Mouse (Mus musculus) testis, adult 2 months (tissue): ENCODE results near the gene Baz1b. TPM values are rescaled to one million over a fixed set of nuclear protein-coding genes. Genes with fewer than 3 reads are reported as not detected.

Experiments used
- H3K27ac ChIP-seq: fragments of 200-500 bp; 2 replicates; pipeline ENCODE4 v1.5.1; 2012; ENCODE audit warnings: low read depth, low read length; ENCODE audit not compliant: control insufficient read depth, insufficient read depth
- H3K27me3 ChIP-seq: fragments of 200-500 bp; 2 replicates; pipeline ENCODE4 v1.6.1; 2012; ENCODE audit warnings: mild to moderate bottlenecking, low read length, moderate library complexity; ENCODE audit not compliant: control insufficient read depth, insufficient read depth
- H3K36me3 ChIP-seq: fragments of 200-500 bp; 2 replicates; pipeline ENCODE4 v1.6.1; 2012; ENCODE audit warnings: mild to moderate bottlenecking, low read length; ENCODE audit not compliant: control insufficient read depth, insufficient read depth
- H3K4me1 ChIP-seq: fragments of 200-500 bp; 2 replicates; pipeline ENCODE4 v1.6.1; 2012; ENCODE audit warnings: low read length; ENCODE audit not compliant: control insufficient read depth, insufficient read depth
- H3K4me3 ChIP-seq: fragments of 200-500 bp; 2 replicates; pipeline ENCODE4 v1.5.1; 2012; ENCODE audit warnings: low read depth, mild to moderate bottlenecking, low read length, moderate library complexity, mixed read lengths; ENCODE audit not compliant: control insufficient read depth
- CTCF ChIP-seq: fragments of 200-500 bp; IDR thresholded peaks from 2 replicates; pipeline ENCODE4 v1.5.1; 2012; ENCODE audit warnings: low read depth, mild to moderate bottlenecking, inconsistent platforms, low read length, moderate library complexity; ENCODE audit not compliant: control insufficient read depth, insufficient read depth, insufficient replicate concordance
- POLR2A ChIP-seq: fragments of 200-500 bp; IDR thresholded peaks from 2 replicates; pipeline ENCODE4 v1.6.1; 2012; ENCODE audit warnings: low read depth, mild to moderate bottlenecking, inconsistent platforms, low read length, moderate library complexity; ENCODE audit not compliant: control insufficient read depth
- polyA plus RNA-seq: library from polyadenylated mRNA; depleted of rRNA; stranded (reverse); fragments of >200 nt; gene quantifications from 2 replicates; pipeline ENCODE4 v1.2.3, GENCODE M21; 2012

The Baz1b gene
- polyA plus RNA-seq, 1 experiment: 7.7 TPM

DNA sequence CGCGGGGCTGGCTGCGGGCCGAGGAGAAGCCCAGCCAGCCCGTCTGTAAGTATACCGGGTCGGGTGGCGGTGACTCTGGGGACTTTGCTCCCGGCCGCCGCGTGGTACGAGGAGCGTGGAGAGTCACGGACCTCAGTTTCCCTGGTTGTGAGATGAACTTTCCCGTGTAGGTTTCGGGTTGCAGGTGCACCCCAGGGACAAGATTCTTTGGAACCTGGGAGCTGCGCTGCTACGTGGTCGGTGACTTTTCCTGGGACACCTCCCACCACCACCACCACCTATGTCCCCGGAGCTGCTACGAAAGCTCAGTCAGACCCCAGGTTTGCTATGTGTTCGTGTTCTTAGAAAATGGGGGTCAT lies 37.3 kb upstream of the Baz1b start:
- Histone ChIP-seq H3K4me3 (peak overlapping the region; percentile 100), H3K27me3 (no peaks in the 10 kb centered on the region), H3K4me1 (peaks cover 2% of the 10 kb centered on the region), H3K36me3 (peaks cover 3% of the 10 kb centered on the region), H3K27ac (peak overlapping the region; percentile 100)
- TF ChIP-seq CTCF (no peak), POLR2A (no peak)

DNA sequence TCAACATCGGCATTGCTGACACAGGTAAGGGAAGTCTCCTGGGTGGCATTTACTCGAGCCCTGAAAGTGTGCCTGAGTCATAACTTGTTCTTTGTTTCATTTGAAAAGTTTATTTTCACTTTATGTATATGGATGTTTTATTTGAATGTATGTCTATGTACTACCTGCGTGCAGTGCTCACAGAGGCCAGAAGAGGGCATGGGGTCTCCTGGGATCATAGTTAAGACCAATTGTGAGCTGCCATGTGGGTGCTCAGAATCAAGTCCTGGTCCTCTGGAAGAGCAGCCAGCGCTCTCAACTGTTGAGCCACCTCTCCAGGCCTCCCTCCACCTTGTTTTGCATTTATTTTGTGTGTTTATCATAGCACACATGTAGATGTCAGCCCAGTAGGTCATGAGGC lies 30.6 kb upstream of the Baz1b start:
- H3K27me3 ChIP-seq: no peaks in the 10 kb centered on the region
- peaks cover 7% of the 10 kb centered on the region for H3K36me3 ChIP-seq
- no peak overlapping the region for H3K27ac ChIP-seq
- H3K4me1 ChIP-seq: no peaks in the 10 kb centered on the region
- no peak for TF ChIP-seq CTCF
- no peak for TF ChIP-seq POLR2A
- no peak overlapping the region for H3K4me3 ChIP-seq

DNA sequence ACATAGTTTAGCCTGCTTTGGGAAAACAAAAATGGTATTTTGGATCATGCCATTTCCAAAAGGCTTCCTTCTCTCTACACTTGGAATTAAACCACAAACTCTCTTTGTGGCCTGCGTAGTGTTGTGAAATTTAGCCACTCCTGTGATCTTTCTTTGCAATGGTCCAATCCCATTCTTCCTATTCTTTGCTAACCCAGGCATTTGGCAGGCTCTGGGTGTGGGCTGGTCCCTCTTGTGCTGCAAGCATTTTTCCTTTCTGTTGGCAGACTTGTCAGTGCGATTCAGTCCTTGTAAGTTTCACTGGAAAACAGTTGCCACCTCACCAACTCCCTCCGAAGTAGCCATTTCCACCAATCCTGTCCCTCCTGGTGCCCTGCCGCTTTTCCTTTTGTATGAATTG lies 25.8 kb upstream of the Baz1b start:
- H3K4me3 ChIP-seq: no peak overlapping the region
- H3K27me3 ChIP-seq: no peaks in the 10 kb centered on the region
- no peak overlapping the region for H3K27ac ChIP-seq
- peaks cover 7% of the 10 kb centered on the region for H3K36me3 ChIP-seq
- TF ChIP-seq POLR2A (no peak), CTCF (no peak)
- H3K4me1 ChIP-seq: no peaks in the 10 kb centered on the region

DNA sequence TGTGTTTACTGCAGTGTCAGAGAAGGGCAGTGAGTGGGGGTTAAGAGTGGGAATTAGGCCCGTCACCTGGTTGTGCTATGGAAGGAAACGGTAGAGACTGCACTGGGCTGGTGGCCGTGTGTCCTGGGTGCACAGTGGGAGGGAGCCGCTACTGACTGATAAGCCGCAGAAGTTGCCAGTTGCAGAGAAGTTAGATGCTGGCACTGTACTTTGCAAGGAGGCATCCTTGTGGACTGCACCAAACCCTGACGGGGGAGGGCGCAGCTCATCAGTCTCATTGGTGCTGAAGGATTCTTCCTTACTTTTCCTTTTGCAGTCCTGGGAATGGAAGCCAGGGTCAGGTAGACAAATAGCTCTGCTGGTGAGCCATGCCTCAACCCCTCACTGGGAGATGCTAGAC lies 25.4 kb upstream of the Baz1b start:
- H3K4me1 ChIP-seq: no peaks in the 10 kb centered on the region
- H3K27me3 ChIP-seq: no peaks in the 10 kb centered on the region
- peaks cover 7% of the 10 kb centered on the region for H3K36me3 ChIP-seq
- no peak overlapping the region for H3K4me3 ChIP-seq
- TF ChIP-seq CTCF: no peak
- no peak for TF ChIP-seq POLR2A
- H3K27ac ChIP-seq: no peak overlapping the region

DNA sequence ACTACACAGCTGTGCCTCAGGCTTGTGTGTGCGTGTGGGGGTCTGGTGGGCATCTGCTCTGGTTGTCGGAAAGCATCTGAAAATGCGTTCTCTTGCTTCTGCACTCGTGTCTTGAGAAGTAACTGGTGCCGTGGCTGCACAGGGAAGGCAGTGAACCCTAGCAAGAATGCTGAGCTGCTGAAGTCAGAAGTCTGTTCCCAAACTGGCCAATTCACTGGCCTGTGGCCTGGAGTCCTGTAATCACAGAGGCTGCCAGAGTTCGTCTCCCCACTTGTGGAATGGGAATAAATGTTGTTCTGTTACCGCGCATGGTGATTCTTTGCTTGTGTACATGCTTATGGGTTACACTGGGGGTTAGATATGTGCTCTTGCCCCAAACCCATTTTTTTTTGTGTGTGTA lies 24.7 kb upstream of the Baz1b start:
- no peak for TF ChIP-seq CTCF
- H3K4me1 ChIP-seq: no peaks in the 10 kb centered on the region
- no peak overlapping the region for H3K4me3 ChIP-seq
- H3K36me3 ChIP-seq: peaks cover 7% of the 10 kb centered on the region
- no peak overlapping the region for H3K27ac ChIP-seq
- H3K27me3 ChIP-seq: no peaks in the 10 kb centered on the region

DNA sequence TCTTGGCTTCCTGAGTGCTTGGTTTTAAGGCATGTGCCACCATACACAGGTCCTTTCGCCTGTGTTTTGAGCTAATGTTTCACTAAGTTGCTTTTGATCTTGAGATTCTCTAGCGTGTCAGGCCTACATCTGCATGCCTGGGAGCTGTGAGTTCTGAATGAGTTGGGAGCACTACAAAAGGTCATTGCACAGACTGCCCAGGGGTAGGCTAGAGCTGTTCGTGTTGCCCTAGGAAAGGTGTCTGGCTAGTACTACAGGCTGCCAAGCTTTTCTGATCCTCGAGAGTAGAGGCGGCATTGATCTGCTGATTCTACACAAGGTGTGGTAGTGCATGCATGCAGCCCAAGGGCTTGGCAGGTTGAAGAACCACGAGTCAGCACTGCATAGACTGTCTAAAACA lies 24.2 kb upstream of the Baz1b start:
- H3K4me3 ChIP-seq: no peak overlapping the region
- H3K27ac ChIP-seq: no peak overlapping the region
- H3K36me3 ChIP-seq: peaks cover 5% of the 10 kb centered on the region

DNA sequence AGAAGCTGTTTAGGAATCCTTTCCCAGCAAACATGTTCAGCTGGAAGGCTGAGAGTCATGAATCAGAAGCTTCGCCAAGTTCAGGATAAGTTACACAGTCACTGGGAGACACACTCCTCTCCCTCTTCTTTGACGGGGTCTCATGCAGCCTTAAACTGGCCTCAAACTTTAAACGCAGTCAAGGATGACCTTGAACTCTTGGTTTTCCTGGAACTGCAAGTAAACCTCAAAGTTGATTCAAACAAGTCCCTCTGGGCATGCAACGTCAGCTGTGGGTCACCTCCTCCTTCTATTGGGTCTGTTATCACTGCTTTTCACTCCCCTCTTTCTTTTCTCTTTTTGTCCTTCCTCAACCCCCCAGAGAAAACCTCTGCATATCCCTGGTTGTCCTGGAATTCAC lies 20.2 kb upstream of the Baz1b start:
- no peaks in the 10 kb centered on the region; the same call in none of the 2 replicates for H3K36me3 ChIP-seq
- TF ChIP-seq CTCF (no peak), POLR2A (no peak)
- peaks cover 7% of the 10 kb centered on the region for H3K4me1 ChIP-seq
- no peak overlapping the region for H3K27ac ChIP-seq
- H3K4me3 ChIP-seq: no peak overlapping the region
- H3K27me3 ChIP-seq: no peaks in the 10 kb centered on the region

More for the DNA sequence above, 24.2 kb upstream of the Baz1b start:
- Histone ChIP-seq H3K27me3 (no peaks in the 10 kb centered on the region), H3K4me1 (peaks cover under 1% of the 10 kb centered on the region)
- no peak for TF ChIP-seq POLR2A
- TF ChIP-seq CTCF: no peak

DNA sequence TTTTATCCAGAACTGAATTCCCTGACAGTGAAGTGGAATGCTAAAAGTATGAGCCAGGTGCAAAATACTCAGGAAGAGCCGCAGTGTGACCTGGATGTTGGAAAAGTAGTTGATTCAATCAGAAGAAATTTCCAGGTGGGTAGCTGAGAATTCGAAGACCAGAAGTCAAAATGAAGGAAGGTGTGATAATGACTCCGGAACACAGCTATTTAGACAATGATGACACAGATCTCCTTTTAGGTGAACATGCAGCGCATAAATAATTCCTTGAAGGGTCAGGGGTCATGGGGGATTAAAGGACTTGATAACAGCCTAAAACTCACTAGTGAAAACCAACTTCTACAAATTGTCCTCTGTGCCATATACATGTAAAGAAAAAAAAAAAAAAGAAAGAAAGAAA lies 19.6 kb upstream of the Baz1b start:
- no peak overlapping the region for H3K27ac ChIP-seq
- H3K36me3 ChIP-seq: no peaks in the 10 kb centered on the region; the same call in none of the 2 replicates
- no peak for TF ChIP-seq POLR2A
- no peak for TF ChIP-seq CTCF
- no peak overlapping the region for H3K4me3 ChIP-seq
- H3K4me1 ChIP-seq: peaks cover 7% of the 10 kb centered on the region
- H3K27me3 ChIP-seq: no peaks in the 10 kb centered on the region
